Mouse (Mus musculus): ENCODE measurements around the gene Efna4. TPM values are rescaled to one million over a fixed set of nuclear protein-coding genes. Genes with fewer than 3 reads are reported as not detected.

Efna4 gene
- polyA plus RNA-seq (2012; ENCODE audit: low replicate concordance) = 0.65 and 1.9 TPM in 2 replicates

DNA sequence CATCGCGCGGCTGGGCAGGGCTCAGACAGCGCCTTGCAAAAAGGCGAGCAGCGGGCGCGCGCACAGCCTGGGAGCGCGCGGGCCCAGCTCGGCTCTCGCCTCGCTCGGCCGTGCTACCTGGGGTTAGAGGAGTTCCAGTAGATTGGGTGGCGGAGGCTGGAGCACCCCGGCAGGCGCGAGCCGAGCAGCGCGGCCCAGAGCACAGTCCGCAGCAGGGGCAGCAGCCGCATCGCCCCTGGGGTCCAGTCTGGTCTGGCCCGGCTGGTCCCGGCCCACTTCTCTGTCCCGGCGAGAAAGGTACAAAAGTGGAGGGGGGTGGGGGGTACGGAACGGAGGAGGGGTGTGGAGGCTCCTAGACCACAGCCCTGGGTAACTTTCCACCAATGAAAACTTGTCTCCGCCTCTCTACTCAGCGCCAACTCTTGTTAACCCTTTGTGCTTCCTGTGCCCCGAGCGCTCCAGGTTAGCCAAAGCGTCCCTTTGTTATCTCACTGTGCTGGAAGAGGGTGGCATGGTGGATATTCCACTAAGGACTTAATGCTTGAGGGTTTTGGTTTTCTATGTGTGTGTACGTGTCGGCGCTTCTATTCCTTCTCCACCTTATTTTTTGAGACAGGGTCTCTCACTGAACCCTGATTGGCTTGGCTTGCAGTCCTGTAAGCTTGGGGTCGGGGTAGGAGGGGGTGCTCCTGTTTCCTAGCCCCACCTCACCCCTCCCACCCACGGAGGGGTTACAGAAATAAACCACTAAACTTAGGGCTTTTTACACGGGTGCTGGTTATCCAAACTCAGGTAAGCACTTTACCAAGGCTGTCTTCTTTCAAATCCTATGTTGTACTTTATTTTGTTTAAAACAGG is at the start of gene Efna4:
TSS of gene Efna4 (minus strand) at position 308 of the 858 bp plus-strand sequence.

DNA sequence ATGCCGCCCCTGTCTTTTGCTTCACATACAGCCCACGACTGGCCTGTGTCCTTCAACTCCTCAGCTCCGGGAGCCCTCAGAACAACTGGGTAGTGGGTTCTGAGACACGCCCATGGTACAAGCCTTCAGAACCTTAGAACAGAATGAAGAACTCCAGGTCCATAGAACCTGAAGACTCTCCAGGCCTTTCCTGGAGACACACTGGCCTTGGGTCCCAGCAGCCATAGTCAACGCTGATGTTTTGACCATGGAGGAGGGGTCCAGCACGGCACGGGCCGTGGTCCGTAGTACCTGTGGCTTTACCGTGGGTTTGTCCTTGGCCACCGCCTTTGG is 27.3 kb upstream of the Efna4 start, which contains the start of gene Dcst1:
TSS of gene Dcst1 (minus strand) at position 101 of the 333 bp plus-strand sequence.

DNA sequence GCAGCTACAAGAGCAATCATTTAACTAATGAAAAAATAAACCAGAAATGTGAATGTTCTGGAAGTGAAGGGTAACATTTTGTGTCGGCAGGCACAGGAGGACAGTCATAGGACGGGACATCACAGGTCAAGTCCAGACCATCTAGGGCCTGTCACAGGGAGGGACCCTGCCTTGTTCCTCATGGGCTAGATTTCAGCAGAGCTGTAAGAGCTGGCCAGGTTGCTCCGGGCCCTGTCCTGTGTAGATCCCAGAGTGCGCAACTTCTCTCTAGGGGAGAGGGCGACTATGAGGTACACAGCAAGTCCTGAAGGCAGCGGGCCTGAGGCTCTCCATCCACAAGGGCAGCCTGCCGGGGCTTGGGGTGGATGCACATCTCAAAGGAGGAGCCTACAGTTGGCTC is 23.8 kb upstream of the Efna4 start, which contains the start of gene Dcst2:
TSS of gene Dcst2 (plus strand) at position 301 of the 400 bp plus-strand sequence.

DNA sequence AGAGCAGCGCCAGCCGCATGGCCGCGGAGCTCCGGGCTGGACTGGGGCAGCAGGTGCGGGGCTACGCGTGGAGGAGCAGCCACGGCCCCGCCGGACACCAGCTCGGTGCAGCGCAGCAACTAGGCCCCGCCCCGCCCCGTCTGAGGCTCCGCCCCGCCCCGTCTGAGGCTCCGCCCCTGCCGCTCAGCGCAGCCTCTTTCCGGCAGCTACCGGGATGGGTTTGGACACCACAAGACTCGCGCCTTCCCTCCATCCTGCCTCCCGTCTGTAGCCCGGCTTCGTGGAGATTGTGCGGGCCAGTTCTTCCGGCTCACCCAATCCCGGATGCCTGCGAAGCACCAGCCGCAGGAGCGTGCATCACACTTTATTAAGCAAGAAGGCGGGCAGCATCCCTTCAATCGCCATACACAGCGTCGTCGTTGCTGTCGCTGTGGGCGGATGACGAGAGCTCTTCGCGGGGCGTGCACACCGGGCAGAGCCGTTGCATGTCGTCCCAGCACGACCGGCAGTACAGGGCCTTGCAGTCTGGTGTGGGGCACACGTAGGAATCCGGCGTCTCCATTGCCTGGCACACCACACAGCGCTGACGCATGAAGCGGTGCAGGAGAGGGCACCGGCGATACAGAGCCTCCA is 12.2 kb upstream of the Efna4 start, which contains the start of gene Adam15:
TSS of gene Adam15 (minus strand) at position 128 of the 633 bp plus-strand sequence.

DNA sequence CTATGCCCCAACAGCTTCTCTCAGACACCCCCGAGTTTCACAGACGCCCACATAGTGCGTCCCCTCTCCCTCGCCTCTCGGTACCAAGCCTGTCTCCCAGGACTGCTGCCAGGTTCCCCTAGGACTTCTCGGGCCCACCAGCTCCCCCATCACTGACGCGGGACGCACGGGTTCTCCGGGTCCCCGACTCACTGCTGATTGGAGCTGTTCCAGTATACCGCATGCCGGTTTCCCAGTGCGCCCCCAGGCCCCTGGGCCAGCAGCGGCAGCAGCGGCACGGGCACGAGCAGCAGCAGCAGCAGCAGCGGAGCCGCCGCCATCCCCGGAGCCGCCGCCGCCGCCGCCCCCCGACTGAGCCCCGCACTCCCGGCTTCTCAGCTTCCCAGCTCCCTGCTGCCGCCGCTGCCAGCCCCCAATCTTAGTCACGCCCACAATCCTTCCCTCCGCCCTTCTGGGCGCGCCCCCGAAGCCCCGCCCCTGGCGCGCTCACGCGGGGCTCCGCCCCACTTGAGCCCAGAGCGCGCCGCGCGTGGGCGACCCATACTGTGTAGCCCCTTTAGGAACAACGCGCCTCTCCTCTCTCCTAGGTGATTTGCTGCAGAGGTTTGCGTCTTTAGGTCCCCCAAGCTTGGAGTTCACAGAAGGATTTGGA is 15.2 kb downstream of the Efna4 start, which contains the start of gene Efna3:
TSS of gene Efna3 (minus strand) at position 452 of the 652 bp plus-strand sequence.

Other genes with a start within 250 kb of the Efna4 start
- gene Rusc1, start 244.7 kb downstream of the Efna4 start, polyA plus RNA-seq (2012; ENCODE audit: low replicate concordance) = 39.4 and 51.6 TPM in 2 replicates
- gene Gm43738, start 236.9 kb downstream of the Efna4 start, polyA plus RNA-seq (2012; ENCODE audit: low replicate concordance) = 0.68 TPM in 1 of 2 replicates, not detected in the other
- gene Fdps, start 236.1 kb downstream of the Efna4 start, polyA plus RNA-seq (2012; ENCODE audit: low replicate concordance) = 4.4 and 8.8 TPM in 2 replicates
- 5.5 and 56.5 TPM in 2 replicates for gene Pklr, start 201.9 kb downstream of the Efna4 start, polyA plus RNA-seq (2012; ENCODE audit: low replicate concordance)
- gene Hcn3, start 177.8 kb downstream of the Efna4 start, polyA plus RNA-seq (2012; ENCODE audit: low replicate concordance) = 3.0 and 4.4 TPM in 2 replicates
- 48.8 and 75.7 TPM in 2 replicates for gene Clk2, start 173.2 kb downstream of the Efna4 start, polyA plus RNA-seq (2012; ENCODE audit: low replicate concordance)
- gene Scamp3, start 160.6 kb downstream of the Efna4 start, polyA plus RNA-seq (2012; ENCODE audit: low replicate concordance) = 280 and 307 TPM in 2 replicates
- 144 and 333 TPM in 2 replicates for gene Fam189b, start 154.9 kb downstream of the Efna4 start, polyA plus RNA-seq (2012; ENCODE audit: low replicate concordance)
- 14.9 and 15.3 TPM in 2 replicates for gene Gba, start 135.1 kb downstream of the Efna4 start, polyA plus RNA-seq (2012; ENCODE audit: low replicate concordance)
- 0.47 and 0.53 TPM in 2 replicates for gene Thbs3, start 122.8 kb downstream of the Efna4 start, polyA plus RNA-seq (2012; ENCODE audit: low replicate concordance)
- gene Mtx1, start 110.9 kb downstream of the Efna4 start, polyA plus RNA-seq (2012; ENCODE audit: low replicate concordance) = 196 and 222 TPM in 2 replicates
- gene Muc1, start 109.0 kb downstream of the Efna4 start, polyA plus RNA-seq (2012; ENCODE audit: low replicate concordance) = 0.72 and 1.1 TPM in 2 replicates
- gene Krtcap2, start 92.1 kb downstream of the Efna4 start, polyA plus RNA-seq (2012; ENCODE audit: low replicate concordance) = 77.7 and 182 TPM in 2 replicates
- 7.9 and 14.5 TPM in 2 replicates for gene Trim46, start 91.7 kb downstream of the Efna4 start, polyA plus RNA-seq (2012; ENCODE audit: low replicate concordance)
- 332 and 345 TPM in 2 replicates for gene Dpm3, start 78.7 kb downstream of the Efna4 start, polyA plus RNA-seq (2012; ENCODE audit: low replicate concordance)
- gene Slc50a1, start 67.5 kb downstream of the Efna4 start, polyA plus RNA-seq (2012; ENCODE audit: low replicate concordance) = 38.7 and 63.5 TPM in 2 replicates
- 0.37 and 0.85 TPM in 2 replicates for gene Efna1, start 56.9 kb downstream of the Efna4 start, polyA plus RNA-seq (2012; ENCODE audit: low replicate concordance)
- not detected in 2 replicates for gene Efna3, start 15.1 kb downstream of the Efna4 start, polyA plus RNA-seq (2012; ENCODE audit: low replicate concordance)
- 41.8 and 169 TPM in 2 replicates for gene Adam15, start 12.0 kb upstream of the Efna4 start, polyA plus RNA-seq (2012; ENCODE audit: low replicate concordance)
- not detected in 2 replicates for gene Dcst2, start 23.9 kb upstream of the Efna4 start, polyA plus RNA-seq (2012; ENCODE audit: low replicate concordance)
- gene Dcst1, start 27.2 kb upstream of the Efna4 start, polyA plus RNA-seq (2012; ENCODE audit: low replicate concordance) = not detected in 2 replicates
- 186 and 424 TPM in 2 replicates for gene Zbtb7b, start 56.7 kb upstream of the Efna4 start, polyA plus RNA-seq (2012; ENCODE audit: low replicate concordance)
- 0.49 TPM in 1 of 2 replicates, not detected in the other for gene Lenep, start 64.8 kb upstream of the Efna4 start, polyA plus RNA-seq (2012; ENCODE audit: low replicate concordance)
- gene Flad1, start 73.8 kb upstream of the Efna4 start, polyA plus RNA-seq (2012; ENCODE audit: low replicate concordance) = 15.1 and 28.4 TPM in 2 replicates
- gene Cks1b, start 80.4 kb upstream of the Efna4 start, polyA plus RNA-seq (2012; ENCODE audit: low replicate concordance) = 9.2 and 12.8 TPM in 2 replicates
- 109 and 110 TPM in 2 replicates for gene Shc1, start 80.4 kb upstream of the Efna4 start, polyA plus RNA-seq (2012; ENCODE audit: low replicate concordance)
- gene Pygo2, start 92.2 kb upstream of the Efna4 start, polyA plus RNA-seq (2012; ENCODE audit: low replicate concordance) = 170 and 494 TPM in 2 replicates
- 65.6 and 87.9 TPM in 2 replicates for gene Pbxip1, start 98.7 kb upstream of the Efna4 start, polyA plus RNA-seq (2012; ENCODE audit: low replicate concordance)
- 0.87 and 11.8 TPM in 2 replicates for gene Pmvk, start 116.5 kb upstream of the Efna4 start, polyA plus RNA-seq (2012; ENCODE audit: low replicate concordance)
- 0.04 TPM in 1 of 2 replicates, not detected in the other for gene Kcnn3, start 182.1 kb upstream of the Efna4 start, polyA plus RNA-seq (2012; ENCODE audit: low replicate concordance)

Measured in hematopoietic multipotent progenitor cell, adult 10-12 weeks (in vitro differentiated cells).